Mouse (Mus musculus) embryonic fibroblast, embryonic 13.5 days (primary cell): ENCODE data around the gene Faap100. TPM values are rescaled to one million over a fixed set of nuclear protein-coding genes. Genes with fewer than 3 reads are reported as not detected.

ENCODE experiments used
- H3K27ac ChIP-seq: 2 replicates; pipeline ENCODE4 v1.5.1; 2012; ENCODE audit warnings: low read length, control low read depth, inconsistent platforms; ENCODE audit not compliant: insufficient read depth
- H3K4me1 ChIP-seq: 2 replicates; pipeline ENCODE4 v1.6.1; 2011; ENCODE audit warnings: low read length; ENCODE audit not compliant: control insufficient read depth, insufficient read depth
- H3K4me3 ChIP-seq: 2 replicates; pipeline ENCODE4 v1.5.1; 2011; ENCODE audit warnings: mild to moderate bottlenecking, control low read depth, low read length; ENCODE audit not compliant: insufficient read depth
- CTCF ChIP-seq: IDR thresholded peaks from 2 replicates; pipeline ENCODE4 v1.5.1; 2011; ENCODE audit warnings: mild to moderate bottlenecking, control low read depth, low read length, moderate library complexity, borderline replicate concordance; ENCODE audit not compliant: insufficient read depth
- POLR2A ChIP-seq: IDR thresholded peaks from 2 replicates; pipeline ENCODE4 v1.6.1; 2011; ENCODE audit warnings: low read depth, mild to moderate bottlenecking, control low read depth, low read length, moderate library complexity
- polyA plus RNA-seq: library from polyadenylated mRNA; stranded (reverse); fragments of >200 nt; gene quantifications from 2 replicates; pipeline ENCODE4 v1.2.4, GENCODE M21; 2011; ENCODE audit warnings: low read depth; ENCODE audit not compliant: missing spikeins, insufficient read length

Gene Faap100
- polyA plus RNA-seq, 1 experiment: 10.9 TPM

- TF ChIP-seq CTCF (no peak), POLR2A (no peak)
- H3K27ac ChIP-seq: no peak overlapping the region
- H3K4me1 ChIP-seq: no peaks in the 10 kb centered on the region; the same call in 1 of the 2 replicates
- no peak overlapping the region for H3K4me3 ChIP-seq
These were observed 26.2 kb upstream of the Faap100 start for GRCm38 (mm10) chr11:120404814-120405213.

DNA sequence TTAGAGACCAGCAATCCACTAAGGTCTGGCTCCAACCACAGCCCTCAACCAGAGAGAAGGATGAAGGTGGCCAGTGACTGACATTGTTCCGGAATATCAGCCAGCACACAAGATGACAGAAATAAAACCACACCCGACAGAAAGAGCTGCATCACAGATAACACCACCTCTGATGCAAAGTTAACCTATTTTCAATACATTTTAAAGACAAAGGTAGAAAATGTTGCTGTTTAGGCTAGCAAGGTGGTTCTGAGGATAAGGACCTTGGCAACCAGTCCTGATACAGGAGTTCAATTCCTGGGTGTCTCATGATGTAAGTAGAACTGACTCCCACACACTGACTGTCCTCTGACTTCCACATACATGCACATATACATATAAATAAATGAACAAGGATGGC lies 20.8 kb upstream of the Faap100 start:
- Histone ChIP-seq H3K4me3 (no peak overlapping the region), H3K4me1 (no peaks in the 10 kb centered on the region; the same call in 1 of the 2 replicates), H3K27ac (no peak overlapping the region)
- TF ChIP-seq CTCF (no peak), POLR2A (no peak)

DNA sequence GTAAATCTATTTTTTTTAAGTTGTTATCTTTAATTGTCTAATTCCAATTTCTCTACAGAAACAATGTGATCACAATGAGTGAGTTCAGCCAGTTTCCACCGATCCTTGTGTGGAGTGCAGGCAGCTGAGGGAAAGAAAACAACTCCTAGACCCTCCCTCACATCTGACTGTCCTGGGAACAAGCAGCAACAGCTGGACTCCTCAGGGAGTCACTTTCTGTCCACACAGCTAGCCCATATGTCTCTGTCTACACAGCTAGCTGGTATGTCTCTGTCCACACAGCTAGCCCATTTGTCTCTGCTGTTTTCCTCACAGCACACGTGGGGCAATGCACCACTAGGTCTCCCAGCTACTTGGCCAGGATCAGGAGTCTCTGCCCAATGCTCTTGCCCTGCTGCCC lies 19.0 kb upstream of the Faap100 start:
- Histone ChIP-seq H3K27ac (no peak overlapping the region), H3K4me1 (no peaks in the 10 kb centered on the region; the same call in 1 of the 2 replicates), H3K4me3 (no peak overlapping the region)
- TF ChIP-seq CTCF: no peak
- TF ChIP-seq POLR2A: no peak

DNA sequence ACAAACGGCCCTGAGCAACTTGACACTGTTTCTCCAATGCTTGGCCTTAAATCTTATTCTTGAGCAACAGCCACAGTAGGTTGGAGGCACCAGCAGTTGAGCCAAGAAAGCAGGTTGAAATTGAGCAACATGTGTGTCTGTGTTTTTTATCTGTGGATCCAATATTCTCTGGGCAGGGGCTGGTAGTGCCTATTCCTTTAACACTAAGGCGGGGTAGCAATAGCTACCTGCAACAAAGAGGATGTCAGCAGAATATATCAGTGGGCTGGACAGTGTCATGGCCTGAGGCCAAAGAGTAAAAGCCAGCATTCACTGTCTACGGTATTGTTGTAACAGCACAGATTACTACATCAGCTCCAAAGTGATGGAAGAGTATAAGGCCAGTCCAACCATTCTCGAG lies 17.1 kb upstream of the Faap100 start:
- Histone ChIP-seq H3K4me3 (no peak overlapping the region), H3K4me1 (no peaks in the 10 kb centered on the region; the same call in 1 of the 2 replicates), H3K27ac (no peak overlapping the region)
- TF ChIP-seq POLR2A (no peak), CTCF (no peak)

- Histone ChIP-seq H3K4me1 (no peaks in the 10 kb centered on the region), H3K27ac (no peak overlapping the region), H3K4me3 (no peak overlapping the region)
- no peak for TF ChIP-seq CTCF
- no peak for TF ChIP-seq POLR2A
These were observed 10.0 kb upstream of the Faap100 start for GRCm38 (mm10) chr11:120388580-120388979.

GRCm38 (mm10) chr11:120387157-120387556 lies 8.6 kb upstream of the Faap100 start:
- Histone ChIP-seq H3K27ac (peak overlapping the region; percentile 32; the same call in 1 of the 2 replicates), H3K4me3 (no peak overlapping the region), H3K4me1 (no peaks in the 10 kb centered on the region)
- TF ChIP-seq CTCF (no peak), POLR2A (no peak)

DNA sequence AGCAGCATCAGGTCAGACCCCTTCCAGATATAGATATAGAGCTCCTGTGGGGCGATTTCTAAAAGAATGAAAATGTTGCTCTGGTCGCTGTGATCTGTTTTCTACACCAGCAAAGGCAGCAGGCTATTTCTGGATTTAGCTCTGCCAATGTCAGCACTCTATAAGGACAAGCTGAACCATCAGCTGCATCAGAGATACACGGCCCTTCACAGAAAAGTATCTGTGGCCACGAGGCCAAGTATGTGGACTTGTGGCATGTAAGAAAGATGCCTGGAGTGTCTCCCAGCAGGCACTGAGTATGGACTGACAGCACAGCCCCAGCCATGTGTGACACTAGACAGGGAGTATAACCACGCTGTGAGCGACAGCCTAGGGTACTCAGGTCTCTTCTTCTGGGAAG lies 8.1 kb upstream of the Faap100 start:
- Histone ChIP-seq H3K27ac (no peak overlapping the region), H3K4me1 (no peaks in the 10 kb centered on the region), H3K4me3 (no peak overlapping the region)
- TF ChIP-seq POLR2A: no peak
- TF ChIP-seq CTCF: no peak

DNA sequence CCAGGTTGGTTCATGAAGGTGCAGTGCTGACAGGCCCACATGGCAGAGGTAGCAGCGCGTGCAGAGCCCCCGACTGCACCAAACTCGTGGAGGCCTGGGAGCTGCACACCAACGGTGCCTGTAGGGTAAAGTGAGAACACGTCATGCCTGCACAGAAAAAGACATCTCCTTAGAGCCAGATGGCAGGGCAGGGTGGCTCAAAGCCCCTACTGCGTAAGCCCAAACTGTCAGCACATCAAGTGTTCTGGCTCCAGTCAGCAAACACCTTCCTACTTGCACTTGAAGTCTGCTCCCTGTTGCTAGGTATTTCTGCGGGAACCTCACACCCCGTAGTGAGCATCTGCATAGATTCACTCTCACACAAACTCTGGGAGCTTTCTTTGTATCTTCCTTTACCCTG lies 3.9 kb upstream of the Faap100 start:
- no peak overlapping the region for H3K27ac ChIP-seq
- no peak for TF ChIP-seq POLR2A
- no peak for TF ChIP-seq CTCF
- no peak overlapping the region for H3K4me3 ChIP-seq
- H3K4me1 ChIP-seq: no peaks in the 10 kb centered on the region

GRCm38 (mm10) chr11:120381157-120381556 lies 2.6 kb upstream of the Faap100 start:
- no peak for TF ChIP-seq POLR2A
- no peak for TF ChIP-seq CTCF
- H3K4me1 ChIP-seq: no peaks in the 10 kb centered on the region
- H3K27ac ChIP-seq: no peak overlapping the region
- H3K4me3 ChIP-seq: no peak overlapping the region

GRCm38 (mm10) chr11:120380271-120380670 lies 1.7 kb upstream of the Faap100 start:
- Histone ChIP-seq H3K4me3 (no peak overlapping the region), H3K27ac (no peak overlapping the region), H3K4me1 (no peaks in the 10 kb centered on the region)
- no peak for TF ChIP-seq CTCF
- no peak for TF ChIP-seq POLR2A

DNA sequence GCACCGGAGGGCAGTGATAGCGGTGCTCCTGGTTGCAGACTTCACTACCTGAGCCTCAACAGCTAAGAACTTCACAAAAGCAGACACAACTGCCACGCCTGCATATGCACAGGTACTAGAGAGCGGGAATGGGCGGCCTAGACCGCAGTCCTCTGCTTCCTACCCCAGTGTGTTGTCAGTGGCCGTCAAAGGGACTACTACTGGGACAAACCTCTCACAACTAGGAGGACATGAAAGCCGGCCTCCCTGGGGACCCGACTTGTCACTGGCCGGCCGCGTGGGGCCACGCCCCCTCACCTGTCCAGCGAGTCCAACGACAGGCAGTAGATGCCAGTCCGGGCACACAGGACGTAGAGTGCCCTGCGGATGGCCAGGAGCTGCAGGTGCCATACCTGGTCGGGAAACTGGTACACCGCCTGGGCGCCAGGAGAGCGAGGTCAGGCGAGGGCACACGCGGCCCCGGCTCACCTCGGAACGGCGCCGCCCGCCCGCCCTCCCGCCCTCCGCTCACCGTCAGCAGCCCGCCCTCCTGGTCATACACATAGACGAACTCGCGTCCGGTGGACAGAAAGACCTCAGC lies 443 bp downstream of the Faap100 start:
- H3K27ac ChIP-seq: no peak overlapping the region
- no peaks in the 10 kb centered on the region for H3K4me1 ChIP-seq
- peak overlapping the region; percentile 66 for H3K4me3 ChIP-seq
- TF ChIP-seq CTCF (no peak), POLR2A (no peak)
